Mouse (Mus musculus) spleen, postnatal 36 days (tissue): ENCODE data around the gene Gm8677.
"Not testable (repeated sequence)": the region's sequence is repeated elsewhere in the genome, so short reads cannot be mapped to it uniquely, and the experiment has no call there.

Experiments used
- DNase-seq, 2 experiments: peaks; one replicate each; pipeline ENCODE4 v3.0.0; 2022; ENCODE audit warnings: low spot score in 2 of 2, mixed read lengths in 1 of 2

Gene Gm8677

GRCm38 (mm10) chr7:22534787-22535186, at the start of gene Gm8677:
Gene Gm8677, minus strand, starts transcription at chr7:22534887.
- not testable (repeated sequence) for DNase-seq

- DNase-seq, result not testable (repeated sequence)
Measured at GRCm38 (mm10) chr7:22565243-22565642, 30.6 kb upstream of the Gm8677 start, which contains the start of gene Gm4201. Gene Gm4201, minus strand, starts transcription at chr7:22565343.

GRCm38 (mm10) chr7:22522667-22523066, 12.0 kb downstream of the Gm8677 start, which contains the start of gene Vmn1r152:
Gene Vmn1r152, plus strand, starts transcription at chr7:22522967.
- DNase-seq, result not testable (repeated sequence)

- not testable (repeated sequence) for DNase-seq
Measured at GRCm38 (mm10) chr7:22499578-22499977, 35.1 kb downstream of the Gm8677 start, which contains the start of gene Vmn1r151. Gene Vmn1r151, minus strand, starts transcription at chr7:22499678.
